Mouse (Mus musculus): Measurements from ENCODE around the gene Gm21987. TPM values are rescaled to one million over a fixed set of nuclear protein-coding genes. Genes with fewer than 3 reads are reported as not detected.
A peak's percentile ranks its signal among the peaks of the same experiment; 100 is the strongest.

Gm21987 gene
- total and polyA plus RNA-seq, 3 experiments = not detected

DNA sequence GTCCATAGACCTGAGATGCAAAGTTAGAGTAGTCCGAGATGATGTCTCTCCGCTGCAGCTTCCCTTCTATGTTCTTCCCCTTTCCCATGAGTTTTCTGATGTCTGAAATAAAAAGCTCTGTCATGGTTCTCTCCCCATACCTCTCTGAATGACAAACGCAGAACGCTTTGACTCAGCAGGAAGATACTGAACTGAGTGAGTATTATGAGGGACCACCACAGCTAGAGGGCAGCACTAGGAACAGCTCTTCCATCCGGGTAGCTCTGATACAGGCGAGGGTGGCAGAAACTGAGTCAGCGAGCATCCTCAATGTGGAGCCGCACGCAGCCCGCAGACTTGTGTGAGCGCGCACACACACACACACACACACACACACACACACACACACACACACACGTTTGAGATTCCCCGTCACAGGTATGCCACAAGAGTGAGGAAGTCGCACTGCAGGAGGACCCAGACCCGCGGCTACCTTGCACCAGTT, 25.3 kb upstream of the Gm21987 start (continued):
- TF ChIP-seq MYB (IDR thresholded peaks at IDR 0.05; ENCODE audit: low read depth, low read length) (no peak), CTCF (IDR thresholded peaks at IDR 0.05 in 2 of 3, conservative IDR thresholded peaks at IDR 0.05 in 1 of 3; ENCODE audit: control insufficient read depth in 1 of 3, insufficient read depth in 1 of 3, low read depth in 2 of 3, low read length in 3 of 3, poor library complexity in 1 of 3, severe bottlenecking in 1 of 3) (peak; percentile 49 to 72 (median 66))

DNA sequence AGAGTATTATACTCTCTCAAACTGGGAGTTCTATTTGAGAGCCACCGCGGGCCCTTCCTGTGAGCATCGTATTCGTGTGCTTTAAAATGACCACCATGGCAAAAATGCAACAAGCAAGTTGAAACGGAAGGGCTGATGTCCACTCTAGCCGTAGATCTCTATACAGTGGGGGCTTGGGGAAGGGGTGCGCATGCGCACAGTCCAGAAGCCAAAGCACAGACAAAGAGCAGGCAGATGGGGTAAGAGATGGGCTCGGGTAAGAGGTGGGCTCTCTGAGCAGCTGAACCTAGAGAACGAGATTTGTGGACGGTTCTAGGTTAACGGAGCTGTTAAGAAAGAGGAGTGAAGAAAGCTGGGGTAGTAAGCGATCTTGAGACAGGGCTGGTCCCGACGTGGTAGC, 22.5 kb upstream of the Gm21987 start:
- no peaks in the 10 kb centered on the region for H3K9me3 ChIP-seq (replicated peaks; ENCODE audit: insufficient read depth, low read length)
- DNase-seq (ENCODE audit: low read depth, low spot score) = no peak
- no peak overlapping the region for H3K4me3 ChIP-seq (ENCODE audit: control insufficient read depth in 1 of 2, insufficient read depth in 1 of 2, low read depth in 2 of 2, low read length in 2 of 2)
- no peak for TF ChIP-seq GATA1 (IDR thresholded peaks at IDR 0.05; ENCODE audit: low read depth, low read length)
- no peaks in the 10 kb centered on the region for H3K4me1 ChIP-seq (ENCODE audit: control insufficient read depth in 1 of 2, insufficient read depth in 2 of 2, low read length in 2 of 2)
- H3K27ac ChIP-seq (ENCODE audit: control insufficient read depth, low read depth, low read length) = no peak overlapping the region
- H3K79me2 ChIP-seq (ENCODE audit: control insufficient read depth, insufficient read depth, low read length, poor library complexity) = no peaks in the 10 kb centered on the region
- H3K36me3 ChIP-seq (ENCODE audit: control insufficient read depth in 1 of 2, insufficient read depth in 2 of 2, low read length in 2 of 2) = no peaks in the 10 kb centered on the region
- peaks cover 0 to 3% of the 10 kb centered on the region in 2 experiments; a peak in 1 of 4 replicates for H3K27me3 ChIP-seq (ENCODE audit: control insufficient read depth in 1 of 2, insufficient read depth in 2 of 2, low read length in 2 of 2)
- no peak overlapping the region for H3K9ac ChIP-seq (ENCODE audit: control insufficient read depth, low read depth, low read length, poor library complexity, severe bottlenecking)

DNA sequence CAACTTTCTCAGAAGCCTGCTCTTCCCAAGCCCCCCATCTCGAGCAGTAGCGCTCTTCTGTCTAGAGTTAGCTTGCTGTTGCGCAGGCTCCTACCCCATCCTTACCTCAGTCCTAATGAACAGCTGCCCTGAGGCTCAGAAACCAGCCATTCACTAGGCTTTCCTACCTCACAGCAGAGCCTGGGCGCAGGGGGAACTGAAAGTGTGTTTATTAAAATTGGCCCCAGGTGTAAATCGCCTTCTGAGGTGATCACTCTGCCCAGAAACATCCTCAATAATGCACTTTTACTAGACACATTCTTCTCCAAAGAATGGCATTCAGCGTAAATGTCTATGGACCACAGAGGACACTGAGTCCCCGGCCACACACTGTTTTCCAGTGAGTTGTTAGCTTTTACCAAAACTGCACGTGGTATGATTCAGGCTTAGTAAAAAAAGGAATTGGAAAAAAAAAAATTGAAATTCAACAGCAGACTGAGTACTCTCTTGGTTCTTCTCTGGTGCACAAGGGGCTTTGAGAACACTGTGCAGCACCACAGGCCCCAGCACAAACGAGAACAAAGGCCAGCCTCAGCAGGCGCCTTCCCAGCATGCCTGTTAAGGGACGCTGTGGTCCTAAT, 20.0 kb upstream of the Gm21987 start:
- TF ChIP-seq MXI1 (IDR thresholded peaks at IDR 0.05; ENCODE audit: low read depth, low read length) (no peak), ZKSCAN1 (IDR thresholded peaks at IDR 0.05; ENCODE audit: low read depth, low read length) (no peak), POLR2AphosphoS5 (IDR thresholded peaks at IDR 0.05; ENCODE audit: borderline replicate concordance, low read depth, low read length) (no peak), MAX (IDR thresholded peaks at IDR 0.05; ENCODE audit: low read length) (no peak), POLR2A (IDR thresholded peaks at IDR 0.05; ENCODE audit: control insufficient read depth in 1 of 2, insufficient read depth in 1 of 2, low read depth in 1 of 2, low read length in 2 of 2, poor library complexity in 1 of 2) (no peak), TBP (IDR thresholded peaks at IDR 0.05; ENCODE audit: low read depth, low read length) (no peak), POLR2AphosphoS2 (IDR thresholded peaks at IDR 0.05; ENCODE audit: low read length) (no peak), MYC (IDR thresholded peaks at IDR 0.05; ENCODE audit: low read depth, low read length) (no peak), GATA1 (IDR thresholded peaks at IDR 0.05; ENCODE audit: low read depth, low read length) (no peak), NELFE (IDR thresholded peaks at IDR 0.05; ENCODE audit: low read depth, low read length) (no peak), TCF12 (IDR thresholded peaks at IDR 0.05; ENCODE audit: low read depth, low read length) (no peak)
- no peaks in the 10 kb centered on the region for H3K79me2 ChIP-seq (ENCODE audit: control insufficient read depth, insufficient read depth, low read length, poor library complexity)
- H3K27me3 ChIP-seq (ENCODE audit: control insufficient read depth in 1 of 2, insufficient read depth in 2 of 2, low read length in 2 of 2) = peaks cover 0 to 3% of the 10 kb centered on the region in 2 experiments; a peak in 1 of 4 replicates
- no peak for DNase-seq (ENCODE audit: low read depth, low spot score)
- no peak overlapping the region for H3K4me3 ChIP-seq (ENCODE audit: control insufficient read depth in 1 of 2, insufficient read depth in 1 of 2, low read depth in 2 of 2, low read length in 2 of 2)
- no peaks in the 10 kb centered on the region for H3K36me3 ChIP-seq (ENCODE audit: control insufficient read depth in 1 of 2, insufficient read depth in 2 of 2, low read length in 2 of 2)
- H3K9me3 ChIP-seq (replicated peaks; ENCODE audit: insufficient read depth, low read length) = no peaks in the 10 kb centered on the region
- H3K9ac ChIP-seq (ENCODE audit: control insufficient read depth, low read depth, low read length, poor library complexity, severe bottlenecking) = no peak overlapping the region
- no peak overlapping the region for H3K27ac ChIP-seq (ENCODE audit: control insufficient read depth, low read depth, low read length)
- no peaks in the 10 kb centered on the region for H3K4me1 ChIP-seq (ENCODE audit: control insufficient read depth in 1 of 2, insufficient read depth in 2 of 2, low read length in 2 of 2)

Measured in MEL (cell line).